Mouse (Mus musculus): ENCODE results near the gene Tjp1.
A peak's percentile ranks its signal among the peaks of the same experiment; 100 is the strongest.

Tjp1 gene

DNA sequence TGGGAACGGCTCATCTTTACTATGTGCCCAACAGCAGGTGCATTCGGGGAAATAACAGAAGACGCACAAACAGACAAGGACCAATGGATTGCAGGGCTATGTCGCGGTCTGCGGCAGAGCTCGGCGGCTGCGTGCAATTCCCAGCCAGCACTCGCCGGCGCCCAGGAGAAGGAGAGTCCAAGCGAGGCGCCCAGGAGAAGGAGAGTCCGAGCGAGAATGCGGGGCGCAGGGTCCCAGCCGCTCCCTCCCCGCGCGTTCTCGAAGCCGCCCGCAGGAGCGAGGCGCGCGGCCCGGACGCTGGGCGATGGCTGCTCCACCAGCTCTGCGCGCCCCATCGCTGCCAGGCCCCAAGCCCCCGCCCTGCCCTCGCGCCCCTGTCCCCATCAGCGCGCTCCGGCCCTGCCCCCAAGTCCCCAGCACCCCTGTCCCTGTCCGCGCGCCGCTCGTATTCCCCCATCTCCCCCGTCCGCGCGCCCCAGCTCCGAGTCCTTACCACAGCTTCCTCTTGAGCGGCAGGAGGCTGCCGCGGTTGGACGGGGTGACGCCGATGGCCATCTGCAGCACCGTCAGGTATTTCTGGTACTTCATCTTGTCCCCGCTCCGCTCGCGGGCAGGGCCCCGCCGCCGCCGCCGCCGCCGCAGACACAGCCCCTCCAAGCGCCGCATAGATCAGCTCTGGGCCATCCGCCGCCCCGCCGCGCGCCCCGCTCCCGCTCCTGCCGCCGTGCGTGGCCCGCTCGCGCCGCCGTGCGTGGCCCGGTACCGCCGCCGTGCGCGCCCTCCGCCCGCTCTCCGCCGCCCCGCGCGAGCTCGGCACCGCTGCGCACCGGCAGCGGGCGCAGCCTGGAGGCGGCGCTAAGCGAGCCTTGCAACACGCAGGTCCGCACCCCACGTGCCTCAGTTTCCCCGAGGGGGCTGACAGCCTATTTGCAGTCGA lies at the start of gene Tjp1:
Tjp1 (minus strand) TSS at position 711 of the 937 bp plus-strand sequence.
- no peak for DNase-seq

DNA sequence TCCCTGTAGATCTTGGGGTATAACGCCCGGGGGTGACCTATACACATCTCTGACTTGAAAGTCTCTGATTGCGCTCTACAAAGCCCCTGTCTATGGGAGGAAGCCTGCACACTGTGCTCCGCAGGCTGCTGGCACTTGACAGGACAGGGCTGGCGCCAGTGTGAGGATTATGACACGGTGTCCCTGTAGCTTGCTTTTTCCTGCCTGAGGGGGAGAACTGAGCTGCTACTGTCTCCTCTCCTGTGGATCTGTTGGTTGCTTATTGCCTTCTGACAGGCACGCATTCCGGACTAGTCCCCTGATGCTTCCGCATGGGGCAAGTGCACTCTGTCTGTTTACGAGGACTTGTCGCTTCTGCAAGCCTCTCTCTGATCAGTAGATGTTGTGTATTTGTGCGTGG lies 49.5 kb upstream of the Tjp1 start:
- no peak for DNase-seq

DNA sequence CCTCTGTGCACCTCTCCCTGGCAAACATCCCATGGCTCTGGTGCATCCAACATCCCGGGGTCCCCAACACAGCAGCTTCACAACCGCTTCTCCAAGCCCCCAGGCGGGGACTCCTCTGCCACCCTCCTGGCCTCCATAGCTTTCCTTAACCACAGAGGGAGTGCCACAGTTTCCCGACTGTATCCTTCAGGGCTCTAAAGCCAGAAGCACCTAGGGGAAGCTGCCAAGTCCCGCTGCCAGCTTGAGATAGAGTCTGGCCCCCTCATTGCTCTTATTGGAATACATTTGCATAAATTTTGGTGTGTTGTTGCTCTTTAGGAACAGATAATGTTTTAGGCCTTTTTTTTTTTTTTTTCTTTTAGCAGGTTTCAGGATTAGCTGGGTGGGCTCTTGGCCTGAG lies 45.1 kb upstream of the Tjp1 start:
- no peak for DNase-seq

- DNase-seq, result no peak
These were observed 43.1 kb upstream of the Tjp1 start for GRCm38 (mm10) chr7:65570691-65571090.

GRCm38 (mm10) chr7:65555996-65556395 lies 28.4 kb upstream of the Tjp1 start:
- no peak for DNase-seq

DNA sequence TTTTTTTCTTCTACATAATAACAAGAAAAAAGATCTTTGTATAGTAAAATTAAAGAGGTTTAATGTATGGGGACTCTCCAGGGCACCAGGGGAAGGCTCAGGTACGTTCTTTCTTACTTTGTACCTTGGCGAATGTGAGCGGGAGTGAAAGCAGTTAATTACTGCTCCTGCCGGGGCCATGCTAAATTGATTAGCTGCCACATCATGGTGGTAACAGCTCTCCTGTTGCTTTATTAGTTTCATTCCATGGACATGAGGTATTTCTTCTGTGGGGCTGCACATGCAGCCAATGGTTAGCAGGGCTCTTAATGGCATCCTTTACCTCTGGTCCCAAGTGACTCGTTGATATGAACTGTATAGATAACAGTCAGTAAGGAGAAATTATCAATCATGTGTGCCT lies 18.2 kb upstream of the Tjp1 start:
- no peak for DNase-seq

- DNase-seq, result no peak
These were observed 5.1 kb upstream of the Tjp1 start for GRCm38 (mm10) chr7:65532689-65533088.

- no peak for DNase-seq
These were observed 4.5 kb downstream of the Tjp1 start for GRCm38 (mm10) chr7:65523116-65523515.

DNA sequence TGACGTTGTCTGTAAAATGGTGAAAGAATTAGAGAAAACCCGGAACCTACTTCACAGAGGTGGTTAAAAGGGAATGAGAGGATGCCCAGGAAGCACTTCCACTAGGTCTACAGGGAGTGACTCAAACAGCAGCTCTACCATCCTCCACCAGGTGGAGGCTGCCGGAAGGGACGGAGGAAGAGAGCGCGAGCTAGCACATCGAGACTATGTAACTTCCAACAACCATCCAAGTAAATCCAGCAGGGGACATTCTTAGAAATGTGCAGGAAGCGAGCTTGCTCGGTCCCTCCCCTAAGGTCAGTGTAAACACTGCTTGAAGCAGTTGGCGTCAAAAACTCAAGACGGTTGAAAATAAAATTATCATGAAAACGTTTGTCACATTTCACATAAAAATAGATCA lies 5.1 kb downstream of the Tjp1 start:
- DNase-seq, result no peak

DNA sequence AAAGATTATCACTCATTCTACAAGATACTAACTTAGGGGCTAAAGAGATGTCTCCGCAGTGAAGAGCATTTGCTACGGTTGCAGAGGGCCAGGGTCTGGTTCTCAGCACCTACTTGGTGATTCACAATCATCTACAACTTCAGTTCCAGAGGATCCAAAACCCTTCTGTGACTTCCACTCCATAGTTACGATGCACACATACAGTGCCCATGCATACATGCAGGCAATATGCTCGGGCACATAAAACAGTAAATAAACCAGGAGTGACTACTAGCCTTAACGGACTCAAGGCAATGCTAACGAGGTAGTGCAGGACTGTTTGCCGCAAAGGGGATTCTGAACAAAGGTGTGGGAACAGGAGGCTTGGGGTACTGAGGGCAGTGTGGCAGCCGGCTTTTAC lies 7.0 kb downstream of the Tjp1 start:
- DNase-seq, result no peak

DNA sequence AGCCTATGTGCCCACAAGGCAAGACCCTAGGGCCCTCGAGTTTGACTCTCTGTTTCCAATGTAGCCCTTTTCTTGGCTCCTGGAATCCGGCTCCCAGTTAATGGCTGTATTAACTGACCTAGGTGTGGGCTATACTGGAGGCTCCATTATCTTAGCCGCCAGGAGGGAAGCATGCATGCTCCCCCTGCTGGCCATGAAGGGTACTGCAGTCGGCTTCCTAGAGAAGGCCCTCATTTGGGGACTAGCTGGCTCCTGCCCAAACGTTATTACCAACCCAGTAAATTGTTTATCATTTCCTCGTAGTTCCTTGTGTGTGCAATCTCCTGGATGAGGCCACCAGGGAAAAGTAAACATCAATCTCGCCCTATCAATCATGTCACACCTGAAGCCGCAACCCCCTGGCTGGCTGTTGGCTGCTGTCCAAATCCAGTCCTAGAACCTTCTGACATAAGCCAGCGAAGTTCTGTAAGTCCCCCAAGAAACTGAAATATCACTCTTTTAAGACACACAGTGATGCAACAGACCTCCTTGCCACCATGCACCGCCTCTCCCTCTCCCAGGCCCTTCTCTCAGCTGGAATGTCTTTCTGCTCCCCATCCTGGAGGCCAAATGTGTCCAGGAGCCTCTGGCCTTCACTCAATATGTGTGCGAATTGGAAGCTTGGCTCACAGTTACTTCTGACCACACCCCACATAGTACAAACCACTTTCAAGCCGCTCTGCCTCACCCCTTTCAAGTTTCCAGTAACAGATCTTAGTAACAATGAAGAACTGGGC lies 7.6 kb downstream of the Tjp1 start:
- DNase-seq, result peak; percentile 43 to 77

DNA sequence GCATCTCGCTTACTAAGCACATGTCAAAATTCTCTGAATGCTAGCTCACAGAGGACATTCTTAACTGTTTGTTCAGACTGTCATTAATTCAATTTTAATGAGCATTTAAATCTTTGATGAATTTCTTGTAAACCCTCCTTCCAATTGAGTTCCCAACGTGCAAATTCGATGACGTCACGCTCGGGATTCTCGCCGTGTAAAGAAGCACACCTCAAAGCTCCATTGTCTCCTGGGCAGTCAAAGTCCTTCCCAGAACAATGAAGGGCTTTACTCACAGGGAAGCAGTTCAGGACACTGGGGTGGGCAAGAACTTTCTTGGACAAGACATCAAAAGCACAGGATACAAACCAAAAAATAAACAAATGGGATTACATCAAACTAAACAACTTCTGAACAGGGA lies 10.7 kb downstream of the Tjp1 start:
- DNase-seq, result no peak

GRCm38 (mm10) chr7:65513451-65514179 lies 14.0 kb downstream of the Tjp1 start:
- no peak for DNase-seq

DNA sequence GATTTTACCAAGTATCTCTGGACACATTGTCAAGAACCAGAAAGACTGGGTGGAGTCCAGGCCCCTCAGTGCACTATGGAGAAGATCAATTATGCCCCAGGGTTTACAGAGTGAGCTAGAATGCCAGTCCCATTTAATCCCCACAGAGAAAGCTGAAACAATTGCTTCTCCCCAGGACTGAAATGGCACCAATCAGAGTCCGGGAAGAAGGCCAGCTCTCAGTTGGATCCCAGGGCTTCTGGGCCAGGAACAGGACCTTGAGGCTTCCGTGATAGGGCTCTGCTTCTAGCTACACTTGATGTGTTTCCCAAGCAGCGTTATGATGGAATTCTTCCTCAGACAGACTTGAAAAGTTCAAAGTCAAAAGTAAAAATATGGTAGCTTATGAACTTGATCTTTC lies 18.2 kb downstream of the Tjp1 start:
- no peak for DNase-seq

DNA sequence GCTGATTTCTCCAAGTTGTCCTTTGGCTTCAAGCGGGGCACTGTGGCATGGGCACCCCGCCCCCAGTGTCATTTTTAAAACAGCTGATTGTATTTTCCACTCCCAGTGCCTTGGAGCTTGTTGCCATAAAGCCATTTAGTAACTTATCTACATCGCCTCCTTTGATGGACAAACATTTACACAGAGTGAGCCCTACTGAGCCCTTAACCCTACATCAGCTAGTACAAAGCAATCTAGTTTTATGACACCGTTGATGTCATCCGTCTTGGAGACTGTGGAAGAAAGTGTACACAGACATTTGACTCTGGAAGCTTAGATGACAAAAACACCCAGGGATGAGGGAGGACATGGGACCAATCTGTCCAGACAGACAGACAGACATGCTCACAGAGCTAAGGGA lies 20.2 kb downstream of the Tjp1 start:
- no peak for DNase-seq

DNA sequence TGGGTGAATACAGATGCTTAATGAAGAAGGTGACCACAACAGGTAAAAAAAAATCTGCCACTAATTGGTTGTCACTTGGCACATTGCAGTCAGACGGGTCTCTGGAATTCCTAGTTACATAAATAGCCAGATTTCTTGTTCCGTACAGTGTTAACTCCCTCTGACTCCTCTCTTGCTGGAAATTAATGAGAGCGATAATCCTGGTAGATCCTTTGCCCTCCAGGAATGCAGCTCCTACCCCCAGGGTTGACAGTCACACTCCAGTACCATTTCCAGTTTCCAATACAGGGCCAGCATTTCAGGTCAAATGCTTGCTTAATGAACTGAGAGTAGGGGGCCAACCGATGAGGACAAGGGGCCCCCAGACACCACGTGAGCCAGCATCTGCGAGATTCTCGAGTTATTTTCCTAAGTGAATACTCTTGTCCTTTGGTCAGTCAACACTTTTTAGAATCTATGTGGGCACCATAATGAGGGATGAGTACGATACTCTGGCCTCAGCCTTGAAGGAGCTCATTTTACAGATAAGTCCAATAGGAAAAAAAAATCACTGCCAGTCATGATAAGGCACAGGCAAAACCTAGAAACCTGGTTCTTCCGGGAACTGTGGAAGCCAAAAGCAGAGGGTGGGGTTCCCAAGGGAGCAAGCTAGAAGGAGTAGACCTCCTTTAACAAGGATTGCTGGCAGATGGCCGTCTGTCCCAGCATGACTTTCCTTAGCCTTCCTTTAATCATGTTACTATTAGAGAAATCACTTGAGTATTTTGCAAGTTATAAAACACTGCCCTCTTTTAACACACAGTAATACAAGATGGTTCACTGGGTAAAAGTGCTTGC lies 24.9 kb downstream of the Tjp1 start:
- no peak for DNase-seq

GRCm38 (mm10) chr7:65500746-65501145 lies 26.8 kb downstream of the Tjp1 start:
- no peak for DNase-seq

DNA sequence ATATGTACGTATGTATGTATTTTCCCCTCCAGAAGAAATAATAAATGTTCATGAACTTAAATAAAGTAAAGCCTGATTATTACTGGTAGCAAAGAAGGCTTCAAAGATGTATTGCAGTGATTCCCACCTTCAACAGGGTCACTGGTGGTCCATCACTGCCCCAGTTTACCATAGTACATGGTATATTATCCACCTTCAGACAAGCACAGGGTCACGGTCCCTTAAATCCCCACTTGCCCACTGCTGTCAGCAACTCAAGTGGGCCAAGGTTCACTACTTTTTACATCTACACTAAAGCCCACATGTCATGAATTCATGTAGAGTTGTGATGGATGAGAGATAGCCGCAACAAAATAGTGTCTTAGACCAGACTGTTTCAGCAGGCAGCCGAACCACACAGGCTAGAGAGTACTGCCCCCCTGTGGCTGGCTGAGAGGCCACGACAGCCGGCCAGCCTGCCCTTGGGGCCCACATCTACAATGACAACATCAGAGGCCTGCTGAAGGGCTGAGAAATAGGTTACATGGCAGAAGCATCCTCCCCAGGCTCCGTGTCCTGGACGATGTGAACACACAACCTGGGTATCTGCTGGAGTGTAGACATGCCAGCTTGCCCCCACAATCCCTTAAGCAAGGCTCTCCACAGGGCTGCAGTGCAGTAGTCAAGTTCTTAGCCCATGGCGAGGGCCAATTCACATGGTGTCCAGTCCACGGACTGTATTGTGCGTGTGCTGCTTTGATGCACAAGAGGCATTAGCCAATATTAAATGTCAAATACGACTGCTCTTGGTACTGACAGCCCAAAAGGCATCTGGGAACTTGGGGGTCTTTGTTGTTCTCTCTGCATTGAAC lies 29.6 kb downstream of the Tjp1 start:
- DNase-seq, result peak; percentile 40 to 66

GRCm38 (mm10) chr7:65490526-65490925 lies 37.1 kb downstream of the Tjp1 start:
- no peak for DNase-seq

DNA sequence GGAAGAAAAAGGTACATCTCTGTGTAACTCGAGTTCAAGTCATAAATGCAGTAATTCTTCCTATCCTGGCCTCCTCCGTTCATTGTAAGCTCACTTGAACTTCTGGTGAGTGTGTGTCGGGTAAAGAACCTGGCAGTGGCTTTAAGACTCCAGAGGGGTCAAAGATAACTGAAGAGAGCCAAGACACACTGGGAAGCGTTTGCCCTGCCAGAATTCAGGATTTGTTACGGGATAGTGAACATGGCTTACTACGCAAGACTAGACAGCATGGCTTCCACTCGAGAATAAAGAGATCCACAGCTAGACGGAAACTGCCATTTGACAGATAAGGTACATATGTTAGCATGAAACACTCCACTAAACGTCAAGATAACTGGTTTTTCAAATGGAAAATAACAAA lies 37.8 kb downstream of the Tjp1 start:
- DNase-seq, result no peak

DNA sequence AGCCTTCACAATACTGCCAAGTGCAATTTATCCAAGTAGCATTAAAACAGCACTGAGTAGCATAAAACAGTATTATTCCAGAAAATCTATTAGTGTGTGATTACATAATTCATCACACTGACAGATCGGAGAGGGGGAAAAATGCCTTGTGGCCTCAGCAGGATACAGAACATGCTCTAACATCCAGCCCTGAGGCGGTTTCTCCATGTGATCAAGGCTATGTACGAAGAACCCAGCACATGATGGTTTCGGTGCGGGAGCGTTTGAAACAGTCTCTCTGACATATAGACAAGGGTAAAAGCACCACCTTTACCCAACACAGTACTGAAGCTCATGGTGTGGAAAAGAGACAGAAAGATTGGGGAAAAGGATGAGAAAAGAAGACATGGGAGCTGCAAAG lies 38.4 kb downstream of the Tjp1 start:
- DNase-seq, result no peak
